Mouse (Mus musculus) hindbrain, embryonic 13.5 days (tissue): ENCODE measurements at regions not wholly inside any gene's neighbourhood (a gene's known extent, or its start where the extent isn't known, plus 50 kb on each side); places are given as distances from the start of the nearest gene placed in this dataset.

Experiments
- ATAC-seq: fragments of 200-750 bp; cut with Nextera tagmentation; 2 replicates; pipeline ENCODE4 v1.8.0; 2017; ENCODE audit warnings: moderate TSS enrichment; ENCODE audit not compliant: low FRiP score
- H3K27ac ChIP-seq: fragments of 300-500 bp; sonication (generic); 2 replicates; pipeline ENCODE4 v1.5.1; 2015; ENCODE audit warnings: inconsistent platforms, mild to moderate bottlenecking, moderate library complexity
- H3K27me3 ChIP-seq: fragments of 300-500 bp; sonication (generic); 2 replicates; pipeline ENCODE4 v1.6.1; 2015; ENCODE audit warnings: mild to moderate bottlenecking, inconsistent platforms
- H3K36me3 ChIP-seq: fragments of 300-500 bp; sonication (generic); 2 replicates; pipeline ENCODE4 v1.6.1; 2015; ENCODE audit warnings: mild to moderate bottlenecking, inconsistent platforms
- H3K4me1 ChIP-seq: fragments of 300-500 bp; sonication (generic); replicated peaks from 2 replicates; pipeline ENCODE4 v1.6.1; 2015; ENCODE audit warnings: inconsistent platforms
- H3K4me2 ChIP-seq: fragments of 300-500 bp; sonication (generic); 2 replicates; pipeline ENCODE4 v1.6.1; 2015; ENCODE audit warnings: inconsistent platforms, mild to moderate bottlenecking, moderate library complexity
- H3K4me3 ChIP-seq: fragments of 300-500 bp; sonication (generic); 2 replicates; pipeline ENCODE4 v1.5.1; 2015; ENCODE audit warnings: mild to moderate bottlenecking, inconsistent platforms
- H3K9ac ChIP-seq: fragments of 300-500 bp; sonication (generic); 2 replicates; pipeline ENCODE4 v1.6.1; 2015; ENCODE audit warnings: mild to moderate bottlenecking, inconsistent platforms
- H3K9me3 ChIP-seq: fragments of 300-500 bp; sonication (generic); 2 replicates; pipeline ENCODE4 v1.6.1; 2016; ENCODE audit warnings: inconsistent platforms
- WGBS: fragments of 180-500 bp; shearing (Covaris S2); methylation state at CpG from one replicate; pipeline ENCODE4 v1.1.7; 2015; 5-methylcytosine and 5-hydroxymethylcytosine counted together

- H3K27me3 ChIP-seq = no peaks in the 10 kb centered on the region
- H3K4me1 ChIP-seq = peaks cover 9% of the 10 kb centered on the region
- no peak overlapping the region for H3K4me2 ChIP-seq
- H3K9me3 ChIP-seq = no peaks in the 10 kb centered on the region
- H3K4me3 ChIP-seq = no peak overlapping the region
- WGBS = 84% methylated on average over 6 of the region's 6 CpGs
- no peak for ATAC-seq
- no peak overlapping the region for H3K9ac ChIP-seq
- 0 out of 2 replicates have a peak overlapping the region, but pooled peaks have one; percentile 14 for H3K27ac ChIP-seq
- H3K36me3 ChIP-seq = no peaks in the 10 kb centered on the region
Observed at GRCm38 (mm10) chr8:109395133-109395855, 98.5 kb upstream of the Pmfbp1 start.

- no peaks in the 10 kb centered on the region for H3K27me3 ChIP-seq
- H3K4me1 ChIP-seq = peaks cover 9% of the 10 kb centered on the region
- WGBS = 63% methylated on average over 11 of the region's 11 CpGs
- peak overlapping the region; percentile 19; the same call in 1 of the 2 replicates for H3K4me2 ChIP-seq
- no peak overlapping the region for H3K4me3 ChIP-seq
- peak overlapping the region; percentile 71 for H3K27ac ChIP-seq
- no peak for ATAC-seq
- H3K9ac ChIP-seq = no peak overlapping the region
- no peaks in the 10 kb centered on the region for H3K36me3 ChIP-seq
- H3K9me3 ChIP-seq = 0 out of 2 replicates have a peak, but pooled peaks cover 5% of the 10 kb centered on the region
Observed at GRCm38 (mm10) chr8:109399616-109400015, 94.2 kb upstream of the Pmfbp1 start.

- no peak overlapping the region for H3K4me3 ChIP-seq
- H3K36me3 ChIP-seq = no peaks in the 10 kb centered on the region
- H3K4me1 ChIP-seq = peaks cover 9% of the 10 kb centered on the region
- H3K9ac ChIP-seq = no peak overlapping the region
- peak overlapping the region; percentile 71; the same call in 1 of the 2 replicates for H3K27ac ChIP-seq
- ATAC-seq = no peak
- H3K4me2 ChIP-seq = no peak overlapping the region
- 0 out of 2 replicates have a peak, but pooled peaks cover 5% of the 10 kb centered on the region for H3K9me3 ChIP-seq
- 93% methylated on average over 5 of the region's 5 CpGs for WGBS
- H3K27me3 ChIP-seq = no peaks in the 10 kb centered on the region
Observed at GRCm38 (mm10) chr8:109400192-109400591, 93.6 kb upstream of the Pmfbp1 start.

- no peak overlapping the region for H3K27ac ChIP-seq
- no peak for ATAC-seq
- H3K4me2 ChIP-seq = no peak overlapping the region
- H3K4me3 ChIP-seq = no peak overlapping the region
- no peaks in the 10 kb centered on the region for H3K9me3 ChIP-seq
- no peaks in the 10 kb centered on the region for H3K36me3 ChIP-seq
- 60% methylated on average over 5 of the region's 5 CpGs for WGBS
- H3K9ac ChIP-seq = no peak overlapping the region
- H3K27me3 ChIP-seq = no peaks in the 10 kb centered on the region
- 0 out of 2 replicates have a peak, but pooled peaks cover 3% of the 10 kb centered on the region for H3K4me1 ChIP-seq
Observed at GRCm38 (mm10) chr8:109407913-109408312, 85.9 kb upstream of the Pmfbp1 start.

GRCm38 (mm10) chr8:109410531-109410930, 83.3 kb upstream of the Pmfbp1 start:
- H3K4me3 ChIP-seq = no peak overlapping the region
- H3K9me3 ChIP-seq = no peaks in the 10 kb centered on the region
- H3K4me2 ChIP-seq = no peak overlapping the region
- no peak overlapping the region for H3K9ac ChIP-seq
- H3K27me3 ChIP-seq = no peaks in the 10 kb centered on the region
- no peaks in the 10 kb centered on the region for H3K36me3 ChIP-seq
- WGBS = 75% methylated on average over 6 of the region's 6 CpGs
- H3K27ac ChIP-seq = no peak overlapping the region
- ATAC-seq = no peak
- peaks cover 7% of the 10 kb centered on the region for H3K4me1 ChIP-seq

- H3K4me3 ChIP-seq = no peak overlapping the region
- H3K4me1 ChIP-seq = peaks cover 32% of the 10 kb centered on the region
- no peaks in the 10 kb centered on the region for H3K9me3 ChIP-seq
- H3K27ac ChIP-seq = no peak overlapping the region
- no peak for ATAC-seq
- no peaks in the 10 kb centered on the region for H3K36me3 ChIP-seq
- H3K9ac ChIP-seq = no peak overlapping the region
- 94% methylated on average over 5 of the region's 5 CpGs for WGBS
- H3K27me3 ChIP-seq = no peaks in the 10 kb centered on the region
- no peak overlapping the region for H3K4me2 ChIP-seq
Observed at GRCm38 (mm10) chr8:109413386-109413785, 80.4 kb upstream of the Pmfbp1 start.

GRCm38 (mm10) chr8:109415315-109415714, 78.5 kb upstream of the Pmfbp1 start:
- no peaks in the 10 kb centered on the region for H3K27me3 ChIP-seq
- no peaks in the 10 kb centered on the region for H3K9me3 ChIP-seq
- peaks cover 44% of the 10 kb centered on the region for H3K4me1 ChIP-seq
- ATAC-seq = no peak
- H3K4me2 ChIP-seq = peak overlapping the region; percentile 42; the same call in 1 of the 2 replicates
- H3K4me3 ChIP-seq = no peak overlapping the region
- no peak overlapping the region for H3K9ac ChIP-seq
- WGBS = 51% methylated on average over 4 of the region's 4 CpGs
- no peaks in the 10 kb centered on the region for H3K36me3 ChIP-seq
- H3K27ac ChIP-seq = peak overlapping the region; percentile 92

GRCm38 (mm10) chr8:109415906-109416305, 77.9 kb upstream of the Pmfbp1 start:
- Histone ChIP-seq H3K9ac (peak overlapping the region; percentile 46; the same call in 1 of the 2 replicates), H3K4me1 (peaks cover 44% of the 10 kb centered on the region), H3K4me2 (peak overlapping the region; percentile 42), H3K9me3 (no peaks in the 10 kb centered on the region), H3K27ac (peak overlapping the region; percentile 92), H3K4me3 (no peak overlapping the region), H3K27me3 (no peaks in the 10 kb centered on the region), H3K36me3 (no peaks in the 10 kb centered on the region)
- ATAC-seq = no peak
- WGBS = 55% methylated on average over 11 of the region's 11 CpGs

GRCm38 (mm10) chr8:109416327-109417100, 77.3 kb upstream of the Pmfbp1 start:
- WGBS = 43% methylated on average over 17 of the region's 17 CpGs
- no peaks in the 10 kb centered on the region for H3K36me3 ChIP-seq
- peak overlapping the region; percentile 65 for H3K9ac ChIP-seq
- peak overlapping the region; percentile 92 for H3K27ac ChIP-seq
- peak overlapping the region; percentile 42 for H3K4me2 ChIP-seq
- no peak for ATAC-seq
- peaks cover 41% of the 10 kb centered on the region for H3K4me1 ChIP-seq
- no peaks in the 10 kb centered on the region for H3K27me3 ChIP-seq
- no peak overlapping the region for H3K4me3 ChIP-seq
- no peaks in the 10 kb centered on the region for H3K9me3 ChIP-seq

- Histone ChIP-seq H3K27ac (peak overlapping the region; percentile 92), H3K4me3 (no peak overlapping the region), H3K9ac (peak overlapping the region; percentile 65; the same call in 1 of the 2 replicates), H3K4me2 (peak overlapping the region; percentile 42), H3K36me3 (no peaks in the 10 kb centered on the region), H3K27me3 (no peaks in the 10 kb centered on the region), H3K4me1 (peaks cover 41% of the 10 kb centered on the region), H3K9me3 (no peaks in the 10 kb centered on the region)
- WGBS = 23% methylated on average over 5 of the region's 5 CpGs
- peak; percentile 92 for ATAC-seq
Observed at GRCm38 (mm10) chr8:109417222-109417621, 76.6 kb upstream of the Pmfbp1 start.

GRCm38 (mm10) chr8:109417971-109418370, 75.9 kb upstream of the Pmfbp1 start:
- peaks cover 41% of the 10 kb centered on the region for H3K4me1 ChIP-seq
- WGBS = 25% methylated on average over 12 of the region's 12 CpGs

GRCm38 (mm10) chr8:109419029-109419596, 74.7 kb upstream of the Pmfbp1 start:
- WGBS = 39% methylated on average over 4 of the region's 4 CpGs
- H3K4me2 ChIP-seq = no peak overlapping the region
- H3K4me3 ChIP-seq = no peak overlapping the region
- peak overlapping the region; percentile 87 for H3K27ac ChIP-seq
- H3K9me3 ChIP-seq = no peaks in the 10 kb centered on the region
- ATAC-seq = no peak
- no peaks in the 10 kb centered on the region for H3K27me3 ChIP-seq
- no peak overlapping the region for H3K9ac ChIP-seq
- no peaks in the 10 kb centered on the region for H3K36me3 ChIP-seq
- H3K4me1 ChIP-seq = peaks cover 41% of the 10 kb centered on the region

More at GRCm38 (mm10) chr8:109417971-109418370, 75.9 kb upstream of the Pmfbp1 start:
- ATAC-seq = no peak; the same call in 1 of the 2 replicates
- H3K4me2 ChIP-seq = peak overlapping the region; percentile 23
- H3K36me3 ChIP-seq = no peaks in the 10 kb centered on the region
- H3K27ac ChIP-seq = peak overlapping the region; percentile 87
- no peak overlapping the region for H3K4me3 ChIP-seq
- peak overlapping the region; percentile 53 for H3K9ac ChIP-seq
- H3K27me3 ChIP-seq = no peaks in the 10 kb centered on the region
- H3K9me3 ChIP-seq = no peaks in the 10 kb centered on the region
